Mouse (Mus musculus): ENCODE data around the gene Olfr1160. TPM values are rescaled to one million over a fixed set of nuclear protein-coding genes. Genes with fewer than 3 reads are reported as not detected.

Gene Olfr1160
- polyA plus RNA-seq, 1 experiment = not detected

- H3K4me3 ChIP-seq (ENCODE audit: low read depth, low read length) = no peak within 1 kb of the TSS
- H3K4me1 ChIP-seq (ENCODE audit: control insufficient read depth, insufficient read depth, insufficient read length, low read length) = no peaks in the 10 kb centered on the region
- no peak within 1 kb of the TSS for H3K27ac ChIP-seq (ENCODE audit: insufficient read depth, low read depth, low read length)
- no peaks in the 10 kb centered on the region for H3K27me3 ChIP-seq (ENCODE audit: control insufficient read depth, insufficient read depth, low read length)
- TF ChIP-seq POLR2A (IDR thresholded peaks at IDR 0.05; ENCODE audit: low read depth, low read length) (no peak), CTCF (IDR thresholded peaks at IDR 0.05; ENCODE audit: extremely low read depth, insufficient read length, insufficient replicate concordance, low read depth, low read length) (no peak)
- H3K36me3 ChIP-seq (ENCODE audit: control insufficient read depth, insufficient read depth, low read length) = no peaks in the 10 kb centered on the region
Measured at GRCm38 (mm10) chr2:87953000-87953399, 55.1 kb downstream of the Olfr1160 start, which contains the start of gene Olfr1156. Gene Olfr1156 (minus strand): TSS chr2:87953100.

Other genes starting within 250 kb of the Olfr1160 start
- not detected in 2 replicates for gene Olfr152, start 228.8 kb downstream of the Olfr1160 start, polyA plus RNA-seq (2012; rRNA removed)
- gene Olfr1143, start 207.7 kb downstream of the Olfr1160 start, polyA plus RNA-seq (2012; rRNA removed) = not detected in 2 replicates
- gene Olfr1145, start 198.4 kb downstream of the Olfr1160 start, polyA plus RNA-seq (2012; rRNA removed) = not detected in 2 replicates
- gene Olfr1148, start 177.7 kb downstream of the Olfr1160 start, polyA plus RNA-seq (2012; rRNA removed) = not detected in 2 replicates
- not detected in 2 replicates for gene Olfr1150-ps1, start 164.3 kb downstream of the Olfr1160 start, polyA plus RNA-seq (2012; rRNA removed)
- not detected in 2 replicates for gene Olfr1151, start 152.4 kb downstream of the Olfr1160 start, polyA plus RNA-seq (2012; rRNA removed)
- gene Olfr1152, start 141.8 kb downstream of the Olfr1160 start, polyA plus RNA-seq (2012; rRNA removed) = not detected in 2 replicates
- gene Olfr1153, start 113.3 kb downstream of the Olfr1160 start, polyA plus RNA-seq (2012; rRNA removed) = not detected in 2 replicates
- not detected in 2 replicates for gene Olfr1154, start 103.1 kb downstream of the Olfr1160 start, polyA plus RNA-seq (2012; rRNA removed)
- gene Olfr1155, start 63.1 kb downstream of the Olfr1160 start, polyA plus RNA-seq (2012; rRNA removed) = not detected in 2 replicates
- gene Olfr1156, start 55.2 kb downstream of the Olfr1160 start, polyA plus RNA-seq (2012; rRNA removed) = not detected in 2 replicates
- gene Olfr1157, start 40.0 kb downstream of the Olfr1160 start, polyA plus RNA-seq (2012; rRNA removed) = not detected in 2 replicates
- not detected in 2 replicates for gene Olfr74, start 33.6 kb downstream of the Olfr1160 start, polyA plus RNA-seq (2012; rRNA removed)
- gene Olfr1158, start 18.2 kb downstream of the Olfr1160 start, polyA plus RNA-seq (2012; rRNA removed) = not detected in 2 replicates
- gene Olfr1161, start 14.5 kb upstream of the Olfr1160 start, polyA plus RNA-seq (2012; rRNA removed) = not detected in 2 replicates
- not detected in 2 replicates for gene Olfr73, start 29.4 kb upstream of the Olfr1160 start, polyA plus RNA-seq (2012; rRNA removed)
- not detected in 2 replicates for gene Olfr1162, start 42.9 kb upstream of the Olfr1160 start, polyA plus RNA-seq (2012; rRNA removed)
- not detected in 2 replicates for gene Olfr1163, start 63.6 kb upstream of the Olfr1160 start, polyA plus RNA-seq (2012; rRNA removed)
- not detected in 2 replicates for gene Olfr1164, start 85.7 kb upstream of the Olfr1160 start, polyA plus RNA-seq (2012; rRNA removed)
- gene Olfr1166, start 120.0 kb upstream of the Olfr1160 start, polyA plus RNA-seq (2012; rRNA removed) = not detected in 2 replicates
- not detected in 2 replicates for gene Olfr1167, start 146.9 kb upstream of the Olfr1160 start, polyA plus RNA-seq (2012; rRNA removed)
- not detected in 2 replicates for gene Olfr1168, start 173.6 kb upstream of the Olfr1160 start, polyA plus RNA-seq (2012; rRNA removed)
- gene Olfr1170, start 220.1 kb upstream of the Olfr1160 start, polyA plus RNA-seq (2012; rRNA removed) = not detected in 2 replicates